8 mouse cellular contexts compared by ENCODE assay signal in genomic region chr6:48675931-48676859, GRCm38 (mm10). TPM values are rescaled to one million over a fixed set of nuclear protein-coding genes. Genes with fewer than 3 reads are reported as not detected.
DNase-seq lines count a peak whose midpoint lies in the region; ATAC-seq lines count a peak whose summit lies in the region.

Gimap9 (plus strand) TSS chr6:48676129.

- H3K4me2 ChIP-seq in limb, embryonic 13.5 days (replicated peaks) = peak within 1 kb of the TSS; percentile 49
- peak within 1 kb of the TSS; percentile 29; the same call in 1 of the 2 replicates for H3K4me2 ChIP-seq in midbrain, embryonic 14.5 days (ENCODE audit: low read length)

- DNase-seq in adrenal gland, postnatal 10 days = peak; percentile 38
- no peak for DNase-seq in adrenal gland, postnatal 25 days
- DNase-seq in embryo, embryonic 9.5 days (ENCODE audit: extremely low spot score) = peak; percentile 45
- DNase-seq in hindbrain, embryonic 10.5 days (ENCODE audit: low spot score) = peak; percentile 35
- DNase-seq in midbrain, embryonic 14.5 days = peak; percentile 10
- peak; percentile 89 for DNase-seq in thymus, postnatal 0 days (ENCODE audit: low spot score)
- DNase-seq in frontal cortex, adult 2 months (ENCODE audit: extremely low spot score in 1 of 2, low spot score in 1 of 2) = no peak

- H3K4me1 ChIP-seq in hindbrain, embryonic 10.5 days (replicated peaks) = peaks cover 12% of the 10 kb centered on the region
- no peaks in the 10 kb centered on the region for H3K4me1 ChIP-seq in limb, embryonic 13.5 days
- no peaks in the 10 kb centered on the region for H3K4me1 ChIP-seq in midbrain, embryonic 14.5 days (ENCODE audit: control insufficient read depth, insufficient read depth, low read length)

- H3K9ac ChIP-seq in limb, embryonic 13.5 days = peak within 1 kb of the TSS; percentile 13; the same call in 1 of the 2 replicates
- H3K9ac ChIP-seq in midbrain, embryonic 14.5 days (replicated peaks; ENCODE audit: low read length) = no peak within 1 kb of the TSS

- no peak; the same call in 1 of the 2 replicates for ATAC-seq in limb, embryonic 13.5 days (ENCODE audit: low FRiP score, low read depth)
- no peak for ATAC-seq in midbrain, embryonic 14.5 days (ENCODE audit: low FRiP score, low TSS enrichment)

- H3K4me3 ChIP-seq in hindbrain, embryonic 10.5 days = peak within 1 kb of the TSS; percentile 37
- H3K4me3 ChIP-seq in limb, embryonic 13.5 days = peak within 1 kb of the TSS; percentile 22
- no peak within 1 kb of the TSS for H3K4me3 ChIP-seq in midbrain, embryonic 14.5 days (replicated peaks; ENCODE audit: low read depth, low read length)

- H3K36me3 ChIP-seq in hindbrain, embryonic 10.5 days = no peaks in the 10 kb centered on the region
- no peaks in the 10 kb centered on the region for H3K36me3 ChIP-seq in limb, embryonic 13.5 days
- no peaks in the 10 kb centered on the region for H3K36me3 ChIP-seq in midbrain, embryonic 14.5 days (ENCODE audit: control insufficient read depth, insufficient read depth, low read length)

- WGBS in hindbrain, embryonic 10.5 days = 16% methylated on average over 13 of the region's 13 CpGs
- WGBS in limb, embryonic 13.5 days = 34% methylated on average over 12 of the region's 13 CpGs
- WGBS in midbrain, embryonic 14.5 days = 20% methylated on average over 13 of the region's 13 CpGs

- H3K27me3 ChIP-seq in hindbrain, embryonic 10.5 days (ENCODE audit: insufficient read depth, poor library complexity, severe bottlenecking) = no peaks in the 10 kb centered on the region
- H3K27me3 ChIP-seq in limb, embryonic 13.5 days = no peaks in the 10 kb centered on the region
- no peaks in the 10 kb centered on the region for H3K27me3 ChIP-seq in midbrain, embryonic 14.5 days (ENCODE audit: control insufficient read depth, insufficient read depth, low read length)

- peak within 1 kb of the TSS; percentile 74 for H3K27ac ChIP-seq in hindbrain, embryonic 10.5 days
- H3K27ac ChIP-seq in limb, embryonic 13.5 days = no peak within 1 kb of the TSS
- H3K27ac ChIP-seq in midbrain, embryonic 14.5 days (replicated peaks; ENCODE audit: low read depth, low read length) = no peak within 1 kb of the TSS

- H3K9me3 ChIP-seq in hindbrain, embryonic 10.5 days = no peaks in the 10 kb centered on the region
- H3K9me3 ChIP-seq in limb, embryonic 13.5 days = no peaks in the 10 kb centered on the region
- H3K9me3 ChIP-seq in midbrain, embryonic 14.5 days (ENCODE audit: control insufficient read depth, low read length) = no peaks in the 10 kb centered on the region

RNA-seq across cellular contexts. Expression of gene Gimap9, which starts in this region (rescaled TPM):
- total RNA-seq in adrenal gland, postnatal 10 days (2021) = 1 to 10 TPM; 9.0 TPM
- total RNA-seq in adrenal gland, postnatal 25 days (2021) = 5.7 and 8.1 TPM in 2 replicates
- polyA plus RNA-seq in hindbrain, embryonic 10.5 days (2016; fragmentation: Nextera tagmentation; extraction: Ambion mirVana) = 3.4 and 4.4 TPM in 2 replicates
- 7.0 and 7.7 TPM in 2 replicates for polyA plus RNA-seq in limb, embryonic 13.5 days (2015; fragmentation: Nextera tagmentation; extraction: Ambion mirVana)
- 0.98 and 2.1 TPM in 2 replicates for polyA plus RNA-seq in midbrain, embryonic 14.5 days (2014; fragmentation: Nextera tagmentation; extraction: Ambion mirVana)
- 164 and 172 TPM in 2 replicates for polyA plus RNA-seq in thymus, postnatal 0 days (2015; fragmentation: Nextera tagmentation; extraction: Ambion mirVana)
- 0.46 and 0.90 TPM in 2 replicates for polyA plus RNA-seq in frontal cortex, adult 2 months (2012; rRNA removed)

Comparison
In these comparisons a context has a peak if more than half of its experiments do, and no peak if none do; other contexts are left out.
1. RNA of gene Gimap9 (polyA plus RNA-seq): 164 to 172 TPM in thymus, postnatal 0 days; 7.0 to 7.7 TPM in limb, embryonic 13.5 days, 3.4 to 4.4 TPM in hindbrain, embryonic 10.5 days, 0.98 to 2.1 TPM in midbrain, embryonic 14.5 days and 0.46 to 0.90 TPM in frontal cortex, adult 2 months; every median in the first group is over 10 times any median in the second.
2. DNase-seq: peak in adrenal gland, postnatal 10 days (single experiment), embryo, embryonic 9.5 days (single experiment), hindbrain, embryonic 10.5 days (single experiment), midbrain, embryonic 14.5 days (single experiment) and thymus, postnatal 0 days (single experiment); none in adrenal gland, postnatal 25 days (single experiment) and frontal cortex, adult 2 months (0 of 2).